Mouse (Mus musculus): ENCODE results near the gene Acyp2.

Gene Acyp2

DNA sequence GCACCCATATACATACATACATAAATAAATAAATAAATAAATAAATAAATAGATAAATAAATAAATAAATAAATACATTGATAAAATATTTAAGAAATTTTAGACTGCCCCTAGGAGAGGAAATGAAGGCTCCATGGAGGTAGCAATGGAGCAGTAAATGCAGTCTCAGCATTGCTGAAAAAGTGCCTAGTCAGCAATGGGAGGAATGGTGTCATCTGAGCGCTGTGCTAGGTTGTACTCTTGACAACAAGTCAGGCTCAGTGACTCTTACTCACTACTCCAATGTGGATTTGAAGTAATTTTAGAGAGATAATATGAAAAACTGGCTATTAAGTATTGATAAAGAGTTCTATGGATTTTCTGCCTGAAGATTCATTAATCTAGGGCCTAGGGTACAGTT, 40.1 kb downstream of the Acyp2 start:
- in situ Hi-C loops (cut with MboI; ENCODE audit: low pct_unique_long_range_greater_than_20kb in 1 of 2, low sequenced_read_pairs in 2 of 2, unreplicated experiment in 1 of 2), result no loop called here

GRCm38 (mm10) chr11:30607587-30608518, 41.5 kb downstream of the Acyp2 start:
- in situ Hi-C loops (cut with MboI; ENCODE audit: low pct_unique_long_range_greater_than_20kb in 1 of 2, low sequenced_read_pairs in 2 of 2, unreplicated experiment in 1 of 2), result no loop called here

- in situ Hi-C loops (cut with MboI; ENCODE audit: low pct_unique_long_range_greater_than_20kb in 1 of 2, low sequenced_read_pairs in 2 of 2, unreplicated experiment in 1 of 2), result no loop called here
These were observed 52.1 kb downstream of the Acyp2 start for GRCm38 (mm10) chr11:30597259-30597658.

DNA sequence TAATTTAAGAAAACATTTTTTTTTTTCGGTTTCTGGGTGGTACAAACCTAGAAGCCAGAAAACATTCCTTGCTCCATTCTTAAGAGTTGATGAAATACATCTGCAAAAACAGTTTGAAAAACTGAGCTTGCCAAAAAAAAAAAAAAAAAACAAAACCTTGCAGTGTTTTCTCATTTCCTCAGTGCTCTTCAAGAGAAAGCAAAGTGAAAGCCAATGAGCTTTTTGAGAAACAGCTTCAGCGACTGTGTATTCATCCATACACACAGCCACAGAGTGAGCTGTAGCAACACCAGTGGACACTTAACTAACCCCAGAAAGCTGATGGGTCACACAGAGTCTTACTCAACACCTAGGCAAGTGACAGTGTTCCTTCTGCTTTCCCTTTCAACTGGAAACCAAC, 69.4 kb downstream of the Acyp2 start:
- in situ Hi-C loops (cut with MboI; ENCODE audit: low pct_unique_long_range_greater_than_20kb in 1 of 2, low sequenced_read_pairs in 2 of 2, unreplicated experiment in 1 of 2), result no loop called here

DNA sequence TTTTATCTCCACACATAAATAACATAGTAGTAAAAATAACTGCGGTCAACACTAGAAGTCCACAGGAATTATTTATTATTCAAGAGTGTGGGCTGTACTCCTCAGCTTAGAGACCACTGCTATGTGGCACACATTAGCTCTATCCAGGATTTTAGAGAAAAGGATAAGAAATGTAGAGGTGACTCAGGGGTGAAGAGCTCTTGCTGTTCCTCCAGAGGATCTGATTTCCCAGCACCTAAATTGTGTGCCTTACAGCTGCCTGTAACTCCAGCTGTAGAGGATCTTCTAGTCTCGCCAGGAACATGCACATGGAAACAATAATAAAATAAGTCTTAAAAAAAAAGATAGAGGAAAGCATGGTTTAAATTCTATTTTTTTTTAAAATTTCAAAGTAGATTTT, 70.5 kb downstream of the Acyp2 start:
- in situ Hi-C loops (cut with MboI; ENCODE audit: low pct_unique_long_range_greater_than_20kb in 1 of 2, low sequenced_read_pairs in 2 of 2, unreplicated experiment in 1 of 2), result no loop called here

- in situ Hi-C loops (cut with MboI; ENCODE audit: low pct_unique_long_range_greater_than_20kb in 1 of 2, low sequenced_read_pairs in 2 of 2, unreplicated experiment in 1 of 2), result no loop called here
These were observed 76.5 kb downstream of the Acyp2 start for GRCm38 (mm10) chr11:30572790-30573395.

GRCm38 (mm10) chr11:30570568-30570967, 78.8 kb downstream of the Acyp2 start:
- in situ Hi-C loops (cut with MboI; ENCODE audit: low pct_unique_long_range_greater_than_20kb in 1 of 2, low sequenced_read_pairs in 2 of 2, unreplicated experiment in 1 of 2), result no loop called here

GRCm38 (mm10) chr11:30560215-30560614, 89.2 kb downstream of the Acyp2 start:
- in situ Hi-C loops (cut with MboI; ENCODE audit: low pct_unique_long_range_greater_than_20kb in 1 of 2, low sequenced_read_pairs in 2 of 2, unreplicated experiment in 1 of 2), result no loop called here

DNA sequence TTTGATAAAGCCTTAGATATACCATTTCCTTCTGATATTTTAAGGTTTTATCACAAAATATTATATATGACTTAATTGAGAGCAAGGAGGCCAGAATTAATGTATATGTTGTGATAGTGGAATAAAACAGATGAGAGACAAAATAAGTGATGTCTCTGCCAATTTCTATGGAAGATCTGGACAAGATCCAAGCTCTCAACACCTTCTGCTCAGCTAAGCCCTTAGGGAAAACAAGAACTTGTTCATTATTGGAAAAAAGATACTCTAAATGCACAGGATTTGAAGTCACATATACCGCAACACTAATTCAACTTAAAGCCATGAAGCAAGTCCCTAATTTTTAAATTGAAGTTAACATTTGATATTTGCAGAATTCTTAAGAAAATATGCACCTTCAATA, 96.0 kb downstream of the Acyp2 start:
- in situ Hi-C loops (cut with MboI; ENCODE audit: low pct_unique_long_range_greater_than_20kb in 1 of 2, low sequenced_read_pairs in 2 of 2, unreplicated experiment in 1 of 2), result no loop called here

DNA sequence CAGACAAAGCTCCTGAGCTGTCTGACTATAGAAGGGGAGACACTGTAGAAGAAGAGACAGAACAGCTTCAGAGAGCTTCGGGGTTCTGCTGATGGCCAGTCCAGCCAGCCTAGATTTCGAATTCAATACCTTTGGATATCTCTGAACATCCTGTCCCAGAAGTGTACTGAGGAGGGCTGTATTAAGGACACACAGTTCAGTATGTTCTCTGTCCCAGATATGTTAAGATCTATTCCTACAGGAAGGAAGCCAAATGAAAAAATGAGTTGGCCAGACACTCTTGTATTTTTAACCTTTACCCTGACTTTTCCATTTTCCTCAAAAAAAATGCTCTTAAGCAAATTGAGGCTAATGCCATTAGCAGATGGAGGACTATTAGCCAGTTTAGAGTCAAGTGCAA, 132.3 kb downstream of the Acyp2 start:
- in situ Hi-C loops (cut with MboI; ENCODE audit: low pct_unique_long_range_greater_than_20kb in 1 of 2, low sequenced_read_pairs in 2 of 2, unreplicated experiment in 1 of 2), result no loop called here

DNA sequence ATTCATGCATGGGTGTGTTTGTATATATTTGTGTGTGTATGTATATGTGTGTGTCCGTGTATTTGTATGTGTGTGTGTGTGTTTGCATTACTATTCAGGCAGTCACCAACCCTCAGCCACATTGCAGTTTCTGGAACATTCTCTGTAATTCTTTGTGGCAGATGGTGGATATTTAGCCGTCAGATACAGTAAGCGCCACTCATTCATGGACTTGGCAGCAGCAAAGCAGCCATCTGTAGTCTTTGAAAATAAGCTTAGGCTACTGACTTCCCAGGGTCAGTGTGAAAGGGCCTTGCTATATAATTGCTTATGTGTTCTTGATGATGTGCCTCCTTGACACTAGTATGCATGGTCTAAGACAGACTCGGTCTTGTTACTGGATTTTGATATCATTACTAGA, 141.2 kb downstream of the Acyp2 start:
- in situ Hi-C loops (cut with MboI; ENCODE audit: low pct_unique_long_range_greater_than_20kb in 1 of 2, low sequenced_read_pairs in 2 of 2, unreplicated experiment in 1 of 2), result no loop called here

DNA sequence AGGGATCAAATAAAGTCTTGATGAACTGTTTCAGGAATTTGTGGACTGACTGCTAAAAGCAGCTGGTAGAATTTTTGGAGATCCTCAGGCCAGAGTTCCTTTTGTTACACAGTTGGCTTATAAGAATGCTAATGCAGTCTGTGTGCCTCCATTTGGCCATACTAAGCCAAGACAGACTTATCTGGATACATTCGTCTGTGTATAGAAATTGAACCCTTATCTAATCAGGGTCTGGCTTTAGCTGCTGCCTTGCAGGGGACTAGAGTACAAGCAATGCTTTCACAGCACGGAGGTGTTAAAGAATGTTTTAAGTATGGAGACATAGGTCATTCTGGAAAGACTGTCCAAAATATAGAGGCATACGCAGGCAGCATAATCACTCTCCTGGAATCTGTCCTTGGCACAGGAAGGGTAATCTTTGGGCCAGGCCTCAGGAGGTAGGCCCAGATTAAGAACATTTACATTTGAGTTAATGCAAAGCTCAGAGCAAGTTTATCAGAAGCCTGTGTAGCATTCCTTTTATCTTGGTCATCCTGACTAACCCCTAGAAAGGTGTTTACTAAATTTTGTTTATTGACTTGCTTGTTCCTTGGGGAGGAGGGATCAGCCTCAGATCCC, 150.5 kb downstream of the Acyp2 start:
- in situ Hi-C loops (cut with MboI; ENCODE audit: low pct_unique_long_range_greater_than_20kb in 1 of 2, low sequenced_read_pairs in 2 of 2, unreplicated experiment in 1 of 2), result loop anchor here in 1 of 2 experiments (25.0 kb wide), 1 partner anchor 263 kb away; the partner anchor contains the start of gene Psme4

DNA sequence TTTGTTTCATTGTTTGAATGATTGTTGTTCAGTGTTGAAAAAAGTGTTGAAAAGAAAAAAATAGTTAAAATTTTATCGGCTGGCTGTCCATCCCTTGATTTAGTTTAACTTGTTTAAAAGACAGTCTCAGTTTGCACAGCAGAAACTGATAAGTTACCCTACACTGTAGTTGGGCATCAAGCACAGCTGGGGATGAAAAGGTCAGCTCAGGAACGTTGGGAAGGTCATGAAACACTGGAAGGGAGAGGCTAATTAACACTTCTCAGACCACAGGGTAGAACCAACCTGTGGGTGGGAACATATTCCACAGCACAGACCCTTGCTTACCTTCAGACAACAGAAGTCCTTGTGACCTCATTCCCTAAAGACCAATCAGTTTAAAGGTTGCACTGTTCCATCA, 152.2 kb downstream of the Acyp2 start:
- in situ Hi-C loops (cut with MboI; ENCODE audit: low pct_unique_long_range_greater_than_20kb in 1 of 2, low sequenced_read_pairs in 2 of 2, unreplicated experiment in 1 of 2), result loop anchor here in 1 of 2 experiments (25.0 kb wide), 1 partner anchor 265 kb away; the partner anchor contains the start of gene Psme4

GRCm38 (mm10) chr11:30491515-30492260, 157.7 kb downstream of the Acyp2 start:
- in situ Hi-C loops (cut with MboI; ENCODE audit: low pct_unique_long_range_greater_than_20kb in 1 of 2, low sequenced_read_pairs in 2 of 2, unreplicated experiment in 1 of 2), result loop anchor here in 1 of 2 experiments (25.0 kb wide), 1 partner anchor 271 kb away; the partner anchor contains the start of gene Psme4

- in situ Hi-C loops (cut with MboI; ENCODE audit: low pct_unique_long_range_greater_than_20kb in 1 of 2, low sequenced_read_pairs in 2 of 2, unreplicated experiment in 1 of 2), result loop anchor here in 1 of 2 experiments (25.0 kb wide), 1 partner anchor 274 kb away; the partner anchor contains the start of gene Psme4
These were observed 161.2 kb downstream of the Acyp2 start for GRCm38 (mm10) chr11:30488183-30488582.

DNA sequence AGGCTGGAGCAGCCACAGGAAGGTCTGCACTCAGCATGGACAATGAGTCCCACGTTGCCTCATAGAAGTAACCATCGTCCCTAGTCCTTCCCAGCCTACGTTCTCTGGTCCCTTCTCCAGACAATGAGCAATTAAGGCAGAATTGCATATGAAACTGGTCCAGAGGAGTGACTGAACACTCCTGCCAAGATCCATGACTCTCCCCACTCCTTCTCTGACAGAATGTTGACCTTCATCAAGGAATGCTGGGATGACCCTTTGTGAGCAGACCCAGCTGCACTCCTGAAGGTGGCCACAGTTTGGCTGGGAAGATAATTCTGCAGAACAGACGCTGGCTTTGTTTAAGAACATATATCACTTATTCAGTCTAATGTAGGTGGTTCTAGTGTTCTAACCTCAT, 166.1 kb downstream of the Acyp2 start:
- in situ Hi-C loops (cut with MboI; ENCODE audit: low pct_unique_long_range_greater_than_20kb in 1 of 2, low sequenced_read_pairs in 2 of 2, unreplicated experiment in 1 of 2), result loop anchor here in 1 of 2 experiments (25.0 kb wide), 1 partner anchor 279 kb away; the partner anchor contains the start of gene Psme4

DNA sequence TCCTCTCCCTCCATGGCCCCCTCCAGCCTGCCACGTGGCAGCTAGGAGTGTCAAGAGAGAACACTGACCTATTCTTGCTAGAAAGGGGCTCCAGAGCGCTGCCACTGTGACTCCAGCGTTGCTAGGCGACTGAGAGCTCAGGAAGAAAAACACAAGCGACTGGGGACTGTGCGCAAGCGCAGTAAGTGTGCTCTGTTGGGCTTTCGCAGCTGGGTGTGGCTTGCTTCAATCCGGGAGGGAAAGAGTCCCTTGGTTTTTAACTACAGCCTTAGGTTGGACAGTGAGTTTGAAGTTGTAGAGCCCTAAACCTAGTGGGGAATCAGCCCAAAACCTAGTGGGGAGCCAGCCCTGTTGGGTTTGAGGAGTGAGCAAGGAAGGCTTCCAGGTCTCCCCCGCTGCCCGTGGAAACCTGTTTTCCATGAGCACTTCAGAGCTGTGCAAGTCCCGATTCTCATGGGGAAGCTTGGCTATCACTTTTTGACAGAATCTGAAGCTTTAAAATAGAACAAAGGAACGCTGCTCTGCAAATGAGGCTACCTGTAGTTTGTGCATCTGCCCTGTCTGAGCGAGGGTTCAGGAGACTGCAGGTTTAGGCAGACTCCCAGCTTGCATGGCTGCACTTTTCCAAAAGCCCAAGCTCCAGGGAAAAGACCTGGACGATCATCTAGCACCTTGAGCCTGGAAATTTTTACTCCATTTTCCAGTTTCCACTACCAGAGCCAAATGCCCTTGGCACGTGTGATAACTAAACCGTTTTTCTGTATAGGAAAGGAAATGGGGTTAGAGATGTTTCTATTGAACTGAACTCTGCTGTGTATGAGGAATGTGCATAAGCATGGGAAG, 177.4 kb downstream of the Acyp2 start, which contains the start of gene 4930505A04Rik:
Gene 4930505A04Rik, minus strand, starts transcription at position 77 of the 843 bp plus-strand sequence.
- in situ Hi-C loops (cut with MboI; ENCODE audit: low pct_unique_long_range_greater_than_20kb in 1 of 2, low sequenced_read_pairs in 2 of 2, unreplicated experiment in 1 of 2), result no loop called here
